Mouse (Mus musculus): ENCODE measurements around the gene Il22.
"Not testable (repeated sequence)": the region's sequence is repeated elsewhere in the genome, so short reads cannot be mapped to it uniquely, and the experiment has no call there.

Il22 gene

GRCm38 (mm10) chr10:118204642-118205041, at the start of gene Il22:
Il22 (plus strand) TSS chr10:118204942.
- DNase-seq (ENCODE audit: low read depth, low spot score), result no peak

DNA sequence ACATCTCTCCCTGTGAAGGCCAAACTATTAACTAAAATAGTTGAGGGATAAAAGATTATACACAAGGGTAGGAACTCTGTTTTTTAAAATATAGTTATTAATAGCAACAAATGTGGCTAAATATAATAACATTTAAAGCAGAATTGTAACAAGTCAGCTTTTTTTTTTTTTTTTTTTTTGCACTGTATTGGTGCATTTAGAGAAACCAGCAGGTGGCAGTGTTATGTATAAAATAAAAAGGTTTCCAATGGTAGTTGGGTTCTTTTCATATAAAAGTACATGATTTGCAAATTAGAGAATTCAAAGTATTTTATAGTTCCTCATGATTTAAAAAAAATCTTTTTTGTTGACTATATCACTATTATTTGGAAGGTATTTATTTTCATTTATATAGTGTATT, 48.8 kb upstream of the Il22 start:
- no peak for DNase-seq (ENCODE audit: low read depth, low spot score)

- no peak for DNase-seq (ENCODE audit: low read depth, low spot score)
Measured at GRCm38 (mm10) chr10:118161131-118161530, 43.6 kb upstream of the Il22 start.

DNA sequence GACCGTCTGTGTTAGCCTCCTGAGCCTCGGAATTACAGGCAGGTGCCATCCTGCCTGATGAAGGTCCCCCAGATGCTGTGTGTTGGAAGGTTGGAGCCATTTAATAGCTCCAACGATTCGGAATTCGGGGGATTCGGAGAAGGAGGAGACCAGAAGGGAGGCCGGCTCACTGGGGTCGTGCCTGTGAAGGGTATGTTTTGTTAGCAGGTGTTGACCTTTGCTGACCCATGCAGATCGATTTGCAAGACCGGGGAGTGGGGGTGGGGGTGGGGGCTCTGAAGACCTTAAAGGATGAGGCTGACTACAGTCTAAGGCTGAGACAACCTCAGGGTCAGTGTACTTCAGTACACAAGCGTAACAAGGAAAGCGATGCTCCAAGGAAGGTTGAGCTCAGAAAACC, 35.5 kb upstream of the Il22 start:
- no peak for DNase-seq (ENCODE audit: low read depth, low spot score)

DNA sequence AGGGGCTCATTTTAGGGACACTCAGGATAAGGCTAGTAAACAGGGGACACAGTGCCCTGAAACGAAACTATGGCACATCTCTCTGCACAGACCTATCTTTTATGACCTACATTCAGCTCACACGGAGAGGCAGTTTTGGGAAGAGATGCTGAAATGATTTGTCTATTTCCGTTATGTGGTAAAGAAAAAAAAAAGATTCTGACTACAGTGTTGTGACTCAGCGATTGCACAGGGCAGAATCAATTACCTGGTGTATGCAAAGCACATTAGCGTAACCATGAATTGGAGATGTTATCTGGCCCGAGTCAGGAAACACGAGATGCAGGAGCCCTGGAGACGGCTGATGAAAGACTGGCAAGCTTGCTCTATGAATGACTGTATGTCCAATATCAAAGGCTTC, 32.3 kb upstream of the Il22 start:
- no peak for DNase-seq (ENCODE audit: low read depth, low spot score)

DNA sequence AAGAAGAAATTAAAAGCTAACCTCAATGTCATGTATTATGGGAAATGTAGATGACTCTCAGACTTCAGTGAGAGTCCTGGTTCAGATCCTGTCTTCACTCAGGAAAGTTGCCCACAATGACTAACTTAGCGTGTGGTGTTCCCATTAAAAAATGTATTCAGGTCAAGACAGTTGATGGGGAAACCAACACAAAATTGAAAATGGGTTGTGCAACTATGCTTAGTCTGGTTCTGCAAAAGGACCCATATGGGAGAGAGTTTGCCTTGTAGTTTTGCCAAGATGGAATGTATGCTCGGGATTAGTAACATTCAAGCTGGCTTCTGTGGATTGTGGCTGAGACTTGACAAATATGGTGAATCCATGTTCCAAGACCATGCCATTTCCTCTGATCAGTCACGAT, 31.9 kb upstream of the Il22 start:
- no peak for DNase-seq (ENCODE audit: low read depth, low spot score)

DNA sequence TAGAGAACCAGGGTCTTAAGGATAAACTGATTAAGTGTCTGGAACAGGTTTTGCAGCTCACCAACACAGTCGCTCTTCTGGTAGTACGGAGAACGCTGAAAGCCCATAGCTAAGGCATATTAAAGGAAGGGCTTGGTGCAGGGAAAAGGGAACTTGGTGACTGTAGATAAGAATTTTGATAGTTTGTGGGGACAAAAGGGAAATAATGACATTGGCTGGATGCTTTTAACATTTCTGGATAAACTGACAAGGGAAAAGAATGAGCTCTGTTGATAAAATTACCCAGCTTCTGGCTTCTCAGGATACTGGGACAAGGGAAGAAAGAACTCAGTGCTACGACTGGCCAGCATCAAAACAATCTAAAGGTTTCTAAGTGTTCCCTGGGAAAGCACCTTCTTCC, 29.2 kb upstream of the Il22 start:
- DNase-seq (ENCODE audit: low read depth, low spot score), result not testable (repeated sequence)

- no peak for DNase-seq (ENCODE audit: low read depth, low spot score)
Measured at GRCm38 (mm10) chr10:118178735-118179151, 26.0 kb upstream of the Il22 start.

GRCm38 (mm10) chr10:118179265-118179664, 25.5 kb upstream of the Il22 start:
- DNase-seq (ENCODE audit: low read depth, low spot score), result no peak

DNA sequence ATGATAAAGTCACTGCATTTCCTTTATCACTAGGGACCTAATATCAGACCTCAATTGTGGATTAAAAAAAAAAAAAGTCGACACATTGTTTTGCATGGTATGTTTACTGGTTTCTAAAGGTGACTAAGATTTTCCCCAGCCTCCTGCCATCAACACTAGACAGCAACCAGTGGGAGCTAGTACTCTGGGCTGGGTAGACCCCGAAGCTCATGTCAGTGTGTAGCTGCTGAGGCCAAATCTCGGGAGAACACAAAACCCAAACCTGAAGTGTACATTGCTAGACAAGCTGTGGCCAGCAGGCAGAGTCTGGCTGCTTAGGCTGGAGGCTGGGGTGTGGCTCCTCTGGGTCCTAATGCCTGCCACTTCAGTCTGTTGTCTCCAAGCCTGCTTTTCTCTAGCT, 9.6 kb upstream of the Il22 start:
- DNase-seq (ENCODE audit: low read depth, low spot score), result not testable (repeated sequence)

DNA sequence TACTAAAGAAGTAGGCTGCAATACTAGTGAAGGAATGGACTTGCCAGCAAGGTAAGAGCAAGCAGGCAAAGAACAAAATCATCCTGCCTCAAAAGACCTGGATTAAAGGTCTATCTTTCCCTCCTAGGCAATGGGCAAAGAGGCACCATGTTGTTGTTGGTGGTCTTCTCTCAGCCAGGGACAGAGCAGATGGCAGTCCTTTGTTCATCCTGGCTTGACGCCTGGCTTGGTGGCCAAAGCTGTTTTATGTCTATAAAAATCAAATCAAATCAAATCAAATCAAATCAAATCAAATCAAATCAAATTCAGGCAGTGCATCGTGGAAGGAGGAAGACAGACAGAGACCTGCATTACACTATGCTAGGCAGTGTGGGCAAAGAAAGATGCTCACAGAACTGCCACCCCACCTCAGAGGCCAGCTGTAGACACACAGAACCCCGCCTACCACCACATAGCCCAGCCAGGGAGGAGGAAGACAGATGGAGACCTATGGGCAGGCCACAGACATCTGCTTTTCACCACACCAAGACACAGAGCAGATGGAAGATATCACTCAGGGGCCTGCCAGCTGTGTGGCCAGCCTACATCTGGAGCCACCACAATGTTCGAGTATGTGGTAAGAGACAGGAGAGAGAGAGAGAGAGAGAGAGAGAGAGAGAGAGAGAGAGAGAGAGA, 11.1 kb downstream of the Il22 start:
- DNase-seq (ENCODE audit: low read depth, low spot score), result not testable (repeated sequence)

DNA sequence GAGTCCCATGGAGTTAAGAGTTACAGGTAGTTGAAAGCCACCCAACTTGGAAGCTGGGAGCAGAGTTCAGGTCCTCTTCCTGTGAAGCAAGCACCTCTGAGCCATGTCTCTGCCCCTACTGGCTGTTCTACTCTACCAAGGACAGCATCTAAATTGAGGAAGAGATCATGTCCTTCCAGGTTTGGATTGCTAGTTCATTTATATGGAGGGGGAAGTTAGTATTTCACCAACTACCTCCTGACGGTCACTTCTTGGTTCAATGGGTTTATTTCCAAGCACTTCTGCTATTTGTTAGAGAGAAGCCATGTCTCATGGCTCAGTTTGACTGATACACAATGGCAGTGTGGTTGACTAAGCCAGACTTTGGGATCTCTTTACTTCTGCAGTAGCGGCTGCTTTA, 22.9 kb downstream of the Il22 start:
- not testable (repeated sequence) for DNase-seq (ENCODE audit: low read depth, low spot score)

DNA sequence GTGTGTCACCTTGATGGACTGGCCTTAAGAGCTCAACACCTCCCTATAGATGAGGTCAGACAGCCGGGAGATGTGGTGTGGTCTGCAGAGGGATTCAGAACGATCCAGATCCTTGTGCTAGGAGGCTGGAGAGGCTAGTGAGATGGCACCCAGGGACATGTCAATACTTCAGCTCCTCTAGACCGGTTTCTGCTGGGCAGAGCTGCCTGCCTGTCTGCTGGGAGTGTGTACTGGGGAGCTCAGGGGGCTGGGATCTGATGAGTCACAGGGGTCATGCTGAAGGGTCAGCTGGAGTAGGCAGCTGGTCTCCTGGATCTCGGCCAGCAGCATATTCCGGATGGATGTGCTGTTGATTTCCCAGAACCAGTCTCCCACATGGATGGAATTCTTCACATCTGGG, 27.9 kb downstream of the Il22 start:
- not testable (repeated sequence) for DNase-seq (ENCODE audit: low read depth, low spot score)

GRCm38 (mm10) chr10:118240680-118241079, 35.9 kb downstream of the Il22 start, which contains the start of gene Gm32717:
Gm32717 (minus strand) TSS chr10:118240780.
- DNase-seq (ENCODE audit: low read depth, low spot score), result not testable (repeated sequence)

GRCm38 (mm10) chr10:118249006-118249595, 44.4 kb downstream of the Il22 start:
- DNase-seq (ENCODE audit: low read depth, low spot score), result not testable (repeated sequence)

DNA sequence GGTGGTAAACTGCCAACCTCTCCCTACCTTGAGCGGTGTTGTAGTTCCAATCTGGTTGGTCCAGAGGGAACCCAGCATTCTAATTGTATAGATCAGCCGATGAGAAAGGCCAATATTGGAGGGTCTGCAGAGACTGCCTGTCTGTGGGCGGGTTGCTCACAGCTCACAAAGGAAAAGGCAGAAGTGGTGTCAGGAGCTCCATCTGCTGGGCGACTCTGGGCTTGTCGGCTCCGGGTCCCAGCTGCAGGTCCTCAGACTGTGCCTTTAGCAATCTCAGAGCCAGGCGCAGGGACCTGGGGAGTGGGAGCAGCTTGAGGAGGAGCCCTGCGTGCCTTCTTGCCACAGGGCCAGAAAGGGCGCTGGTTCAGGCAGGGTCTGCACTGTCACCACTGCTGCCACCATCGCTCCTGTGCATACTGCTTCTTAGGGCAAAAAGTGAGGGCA, 46.1 kb downstream of the Il22 start:
- no peak for DNase-seq (ENCODE audit: low read depth, low spot score)

GRCm38 (mm10) chr10:118258388-118258787, 53.6 kb downstream of the Il22 start, which contains the start of gene Gm32802:
Gm32802 (plus strand) TSS chr10:118258688.
- not testable (repeated sequence) for DNase-seq (ENCODE audit: low read depth, low spot score)

All from retina, postnatal 7 days (tissue).